Mouse (Mus musculus) liver, adult 2 months (tissue): ENCODE data around the gene Iba57. TPM values are rescaled to one million over a fixed set of nuclear protein-coding genes. Genes with fewer than 3 reads are reported as not detected.
A peak's percentile ranks its signal among the peaks of the same experiment; 100 is the strongest.
"Not testable (repeated sequence)": the region's sequence is repeated elsewhere in the genome, so short reads cannot be mapped to it uniquely, and the experiment has no call there.

ENCODE experiments used
- DNase-seq: peaks from one replicate; pipeline ENCODE4 v3.0.0-alpha.2; 2011; ENCODE audit warnings: low read depth, low spot score; ENCODE audit errors: extremely low read depth
- H3K27ac ChIP-seq: fragments of 200-500 bp; replicated peaks from 2 replicates; pipeline ENCODE4 v1.5.1; 2012; ENCODE audit warnings: low read depth, mild to moderate bottlenecking, control low read depth, inconsistent platforms, low read length; ENCODE audit not compliant: insufficient read depth
- H3K27me3 ChIP-seq: fragments of 200-500 bp; 2 replicates; pipeline ENCODE4 v1.6.1; 2012; ENCODE audit warnings: mild to moderate bottlenecking, moderate library complexity, low read length, inconsistent platforms; ENCODE audit not compliant: control insufficient read depth, insufficient read depth
- H3K36me3 ChIP-seq: fragments of 200-500 bp; 2 replicates; pipeline ENCODE4 v1.6.1; 2012; ENCODE audit warnings: low read length, inconsistent platforms; ENCODE audit not compliant: control insufficient read depth, insufficient read depth
- H3K4me1 ChIP-seq: fragments of 200-500 bp; 2 replicates; pipeline ENCODE4 v1.6.1; 2011; ENCODE audit warnings: low read length; ENCODE audit not compliant: control insufficient read depth, insufficient read depth
- H3K4me3 ChIP-seq: fragments of 200-500 bp; 2 replicates; pipeline ENCODE4 v1.5.1; 2011; ENCODE audit warnings: low read depth, mild to moderate bottlenecking, control low read depth, low read length, moderate library complexity; ENCODE audit not compliant: insufficient read depth
- H3K79me2 ChIP-seq: fragments of 200-500 bp; 2 replicates; pipeline ENCODE4 v1.6.1; 2012; ENCODE audit warnings: inconsistent platforms, mild to moderate bottlenecking, low read length, moderate library complexity; ENCODE audit not compliant: control insufficient read depth, insufficient read depth
- H3K9ac ChIP-seq: fragments of 200-500 bp; 2 replicates; pipeline ENCODE4 v1.6.1; 2012; ENCODE audit warnings: low read depth, mild to moderate bottlenecking, control low read depth, inconsistent platforms, low read length
- CTCF ChIP-seq: fragments of 200-500 bp; IDR thresholded peaks from 2 replicates; pipeline ENCODE4 v1.5.1; 2011; ENCODE audit warnings: low read depth, low read length, control low read depth
- POLR2A ChIP-seq: fragments of 200-500 bp; IDR thresholded peaks from 2 replicates; pipeline ENCODE4 v1.6.1; 2011; ENCODE audit warnings: low read length, control low read depth; ENCODE audit not compliant: insufficient read depth; ENCODE audit errors: extremely low read depth
- WGBS: fragments of 180-500 bp; shearing (Covaris S2); methylation state at CpG from one replicate; pipeline ENCODE4 v1.1.7; 2018; 5-methylcytosine and 5-hydroxymethylcytosine counted together
- polyA plus RNA-seq: library from polyadenylated mRNA; depleted of rRNA; stranded (reverse); fragments of >200 nt; gene quantifications from 2 replicates; pipeline ENCODE4 v1.2.3, GENCODE M21; 2012; rRNA removed
- total RNA-seq: library from RNA; depleted of rRNA; stranded (reverse); fragments of >200 nt; gene quantifications from 2 replicates; pipeline ENCODE4 v1.2.3, GENCODE M21; 2014; rRNA removed

Iba57 gene
- 5.3 and 6.4 TPM in 2 replicates for total RNA-seq
- polyA plus RNA-seq, result 6.8 and 7.3 TPM in 2 replicates

DNA sequence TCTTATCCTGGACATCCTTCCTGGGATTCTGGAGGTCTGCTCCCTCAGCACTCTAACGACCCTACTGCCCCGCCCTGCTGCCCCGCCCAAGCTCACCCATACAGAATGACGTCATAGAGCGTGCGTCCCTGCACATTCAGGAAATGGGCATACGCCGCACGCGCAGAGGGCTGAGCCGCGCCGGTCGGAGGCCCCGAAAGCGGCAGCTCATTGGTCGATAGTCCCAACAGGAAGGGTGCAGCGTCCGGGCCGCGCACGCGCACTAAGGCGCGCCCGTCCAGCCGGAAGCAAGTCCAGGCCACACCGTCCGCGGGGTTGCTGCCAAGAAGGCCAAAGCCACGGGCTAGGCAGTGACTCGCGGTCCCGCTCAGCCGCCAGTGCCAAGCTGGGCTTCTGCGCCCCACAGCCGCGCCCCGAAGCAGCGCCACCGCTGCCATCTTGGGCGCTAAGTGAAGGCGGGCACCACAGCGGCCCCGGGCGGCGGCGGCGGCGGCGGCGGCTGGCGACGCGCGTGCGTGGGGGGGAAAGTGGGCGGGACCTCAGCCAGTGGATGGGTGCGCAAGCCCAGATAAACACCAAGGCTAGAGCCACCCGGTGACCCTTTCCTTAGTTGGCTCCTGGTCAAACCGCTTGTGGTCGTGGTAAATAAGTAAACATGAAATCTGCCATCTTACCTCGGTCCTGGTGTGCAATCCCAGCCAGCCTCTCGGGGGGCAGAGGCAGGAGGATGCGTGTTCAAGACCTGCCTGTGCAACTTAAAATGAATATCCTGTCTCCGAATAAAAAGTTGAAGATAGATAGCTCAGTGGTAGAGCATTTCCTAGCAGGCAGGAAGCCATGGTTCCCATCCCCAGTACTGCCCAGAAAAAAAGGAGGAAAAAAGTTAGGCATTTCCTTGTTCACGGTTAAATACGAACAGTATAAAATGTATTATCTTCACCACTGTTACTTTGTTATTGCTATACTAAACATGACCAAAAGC lies at the start of gene Iba57:
Gene Iba57 (minus strand): TSS at position 485 of the 982 bp plus-strand sequence.
- Histone ChIP-seq H3K27me3 (no peaks in the 10 kb centered on the region), H3K4me3 (peak within 1 kb of the TSS; percentile 67), H3K9ac (peak within 1 kb of the TSS; percentile 96), H3K27ac (peak within 1 kb of the TSS; percentile 91), H3K79me2 (no peaks in the 10 kb centered on the region), H3K4me1 (peaks cover 4% of the 10 kb centered on the region; the same call in 1 of the 2 replicates), H3K36me3 (no peaks in the 10 kb centered on the region)
- WGBS, result 2% methylated on average over 68 of the region's 68 CpGs
- peak; percentile 92 for DNase-seq
- TF ChIP-seq POLR2A, result peak; percentile 59; the same call in 1 of the 2 replicates
- TF ChIP-seq CTCF, result peak; percentile 10; the same call in 1 of the 2 replicates

DNA sequence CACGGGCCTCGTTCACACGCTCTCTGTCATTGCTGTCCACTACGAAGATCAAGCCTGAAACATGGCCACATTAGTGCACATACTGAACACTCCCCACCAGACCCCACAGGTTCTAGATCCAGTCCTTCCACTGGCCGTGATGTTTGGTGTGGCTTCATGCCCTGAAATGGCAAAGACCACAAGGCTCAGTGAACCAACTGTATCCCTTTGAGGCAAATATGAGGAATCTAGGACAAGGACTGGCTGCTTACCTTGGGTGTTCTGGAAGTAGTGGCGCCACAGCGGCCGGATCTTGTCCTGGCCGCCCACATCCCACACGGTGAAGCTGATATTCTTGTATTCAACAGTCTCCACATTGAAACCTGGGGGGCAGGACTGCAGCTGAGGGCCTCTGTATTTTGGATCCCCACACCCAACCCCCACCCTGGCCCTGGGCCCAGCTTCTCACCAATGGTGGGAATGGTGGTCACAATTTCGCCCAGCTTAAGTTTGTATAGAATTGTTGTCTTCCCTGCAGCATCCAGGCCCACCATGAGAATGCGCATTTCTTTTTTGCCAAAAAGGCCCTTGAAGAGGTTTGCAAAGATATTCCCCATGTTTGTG lies 49.5 kb upstream of the Iba57 start:
- Histone ChIP-seq H3K27ac (no peak overlapping the region), H3K9ac (no peak overlapping the region), H3K4me3 (no peak overlapping the region), H3K36me3 (peaks cover 23% of the 10 kb centered on the region), H3K4me1 (peaks cover 32% of the 10 kb centered on the region), H3K79me2 (peaks cover 43% of the 10 kb centered on the region), H3K27me3 (no peaks in the 10 kb centered on the region)
- DNase-seq, result no peak
- TF ChIP-seq POLR2A (no peak), CTCF (no peak)
- 78% methylated on average over 12 of the region's 12 CpGs for WGBS

DNA sequence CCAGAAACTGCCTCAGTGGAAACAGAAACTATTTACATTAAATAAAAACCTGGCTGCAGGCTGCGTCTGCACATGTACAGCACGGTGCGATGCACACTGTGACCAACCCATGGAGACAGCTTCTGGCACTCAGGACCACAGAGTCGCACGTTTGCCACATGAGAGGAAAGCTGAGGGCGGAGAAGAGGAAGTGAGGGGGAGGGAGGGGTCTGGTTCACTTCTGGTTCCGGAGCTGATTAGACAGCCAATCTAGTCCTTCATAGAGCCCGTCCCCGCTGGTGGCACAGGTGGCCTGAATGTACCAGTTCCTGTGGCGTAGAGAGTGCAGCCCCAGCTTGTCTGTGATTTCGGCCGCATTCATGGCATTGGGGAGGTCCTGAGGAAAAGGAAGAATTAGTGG lies 48.8 kb upstream of the Iba57 start:
- H3K79me2 ChIP-seq, result peaks cover 36% of the 10 kb centered on the region
- H3K4me1 ChIP-seq, result peaks cover 31% of the 10 kb centered on the region
- not testable (repeated sequence) for H3K27ac ChIP-seq, DNase-seq, H3K4me3 ChIP-seq, H3K9ac ChIP-seq, H3K27me3 ChIP-seq
- peaks cover 23% of the 10 kb centered on the region for H3K36me3 ChIP-seq
- WGBS, result 69% methylated on average over 12 of the region's 12 CpGs

DNA sequence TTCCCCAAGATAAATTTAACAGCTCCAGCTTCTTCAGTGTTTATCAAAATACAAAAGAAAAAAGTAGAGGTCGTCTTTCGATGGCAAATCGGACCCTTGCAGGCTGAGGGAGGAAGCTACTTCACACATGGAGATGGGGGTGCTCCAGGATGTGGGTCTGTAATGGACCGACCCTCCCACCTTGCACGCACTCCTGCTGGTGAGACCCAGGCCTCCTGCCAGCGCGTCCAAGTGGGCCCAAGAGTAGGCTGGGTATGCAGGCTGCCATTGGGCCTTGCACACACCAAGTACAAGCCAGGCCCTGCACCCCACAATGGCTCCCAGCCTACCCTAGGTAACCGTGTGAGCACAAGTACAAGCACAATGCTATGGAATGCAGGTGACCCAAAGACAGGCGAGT lies 48.0 kb upstream of the Iba57 start:
- Histone ChIP-seq H3K36me3 (peaks cover 23% of the 10 kb centered on the region), H3K79me2 (peaks cover 30% of the 10 kb centered on the region), H3K4me1 (peaks cover 27% of the 10 kb centered on the region)
- 90% methylated on average over 9 of the region's 9 CpGs for WGBS
- H3K9ac ChIP-seq, H3K27me3 ChIP-seq, DNase-seq, H3K27ac ChIP-seq, H3K4me3 ChIP-seq: not testable (repeated sequence)

DNA sequence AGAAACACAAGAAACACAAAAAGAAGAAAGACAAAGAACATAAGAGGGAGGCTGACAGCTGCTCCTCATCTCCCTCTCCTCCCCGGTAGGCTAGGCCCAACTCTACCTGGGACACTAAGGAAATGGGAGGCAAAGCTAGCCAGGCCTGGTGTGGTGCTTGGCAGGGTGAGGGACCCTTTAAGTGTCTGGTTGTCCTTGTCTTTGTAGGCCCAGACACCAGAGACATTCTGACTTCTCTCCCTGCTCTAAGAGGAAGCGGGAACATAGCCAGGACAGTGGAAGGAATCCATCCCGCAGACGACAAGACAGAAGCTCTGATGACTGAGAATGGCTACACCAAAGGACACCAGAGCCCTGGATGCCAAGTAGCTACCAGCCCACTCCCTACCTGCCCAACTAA lies 46.5 kb upstream of the Iba57 start:
- no peak overlapping the region for H3K27ac ChIP-seq
- TF ChIP-seq POLR2A, result no peak
- TF ChIP-seq CTCF, result no peak
- no peak overlapping the region for H3K9ac ChIP-seq
- no peaks in the 10 kb centered on the region for H3K27me3 ChIP-seq
- H3K4me1 ChIP-seq, result peaks cover 18% of the 10 kb centered on the region
- peaks cover 30% of the 10 kb centered on the region for H3K36me3 ChIP-seq
- whole genome bisulfite sequencing, result 69% methylated on average over 4 of the region's 4 CpGs
- peaks cover 19% of the 10 kb centered on the region; the same call in 1 of the 2 replicates for H3K79me2 ChIP-seq
- DNase-seq, result no peak
- no peak overlapping the region for H3K4me3 ChIP-seq
